Mouse (Mus musculus): Measurements from ENCODE around the gene A930033H14Rik.

- no peak for TF ChIP-seq CTCF (conservative IDR thresholded peaks at IDR 0.05; ENCODE audit: insufficient read depth, insufficient read length, low read depth, low read length)
- no peak for TF ChIP-seq POLR2A (IDR thresholded peaks at IDR 0.05; ENCODE audit: low read depth, low read length)
These were observed 46.3 kb upstream of the A930033H14Rik start for GRCm38 (mm10) chr10:69259161-69259560.
